Mouse (Mus musculus): ENCODE data around the gene Litaf.

DNA sequence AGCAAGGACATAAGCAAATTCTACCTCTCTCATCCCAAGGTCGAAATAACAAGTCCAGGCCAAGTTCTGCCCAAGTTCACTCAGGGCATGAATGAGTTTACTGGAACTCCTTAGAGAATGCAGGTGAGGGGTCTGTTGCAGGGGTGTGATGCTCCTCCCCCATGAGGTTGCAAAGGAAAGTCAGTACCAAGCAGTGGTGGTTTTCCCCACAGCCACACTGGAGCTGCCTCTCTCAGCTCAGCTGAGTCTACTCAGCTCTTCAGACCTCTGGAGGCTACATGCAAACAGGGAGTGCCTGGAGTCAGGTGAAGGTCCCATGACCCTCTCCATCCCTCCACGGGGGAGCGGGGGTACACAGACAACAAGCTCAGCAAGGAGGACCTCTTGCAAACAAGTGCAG lies 108.2 kb downstream of the Litaf start:
- TF ChIP-seq POLR2AphosphoS2 (IDR thresholded peaks at IDR 0.05; ENCODE audit: insufficient read length, low read depth) = no peak
- TF ChIP-seq POLR2A (IDR thresholded peaks at IDR 0.05; ENCODE audit: insufficient read length, low read depth) = no peak
- TF ChIP-seq MAX (IDR thresholded peaks at IDR 0.05; ENCODE audit: low read depth) = no peak
- TF ChIP-seq USF1 (IDR thresholded peaks at IDR 0.05; ENCODE audit: low read depth) = no peak
- no peak for TF ChIP-seq REST (IDR thresholded peaks at IDR 0.05; ENCODE audit: insufficient read depth, insufficient read length)
- no peak for TF ChIP-seq E2F4 (IDR thresholded peaks at IDR 0.05; ENCODE audit: insufficient read depth)
- no peak for TF ChIP-seq MYOG (IDR thresholded peaks at IDR 0.05; ENCODE audit: control insufficient read depth in 1 of 3, insufficient read depth in 1 of 3, insufficient read length in 2 of 3, low read depth in 2 of 3)
- no peak for TF ChIP-seq TCF12 (IDR thresholded peaks at IDR 0.05; ENCODE audit: insufficient read depth, poor library complexity, severe bottlenecking)
- no peak for TF ChIP-seq MYOD1 (IDR thresholded peaks at IDR 0.05; ENCODE audit: control insufficient read depth in 1 of 3, insufficient read length in 2 of 3, low read depth in 2 of 3)
- TF ChIP-seq TCF3 (IDR thresholded peaks at IDR 0.05; ENCODE audit: insufficient read length, low read depth) = no peak
- no peak for TF ChIP-seq CEBPB (IDR thresholded peaks at IDR 0.05; ENCODE audit: insufficient read depth, poor library complexity, severe bottlenecking)
- TF ChIP-seq SRF (IDR thresholded peaks at IDR 0.05; ENCODE audit: control insufficient read depth, insufficient read length, low read depth) = no peak
